Mouse (Mus musculus): ENCODE measurements around the gene A4galt. TPM values are rescaled to one million over a fixed set of nuclear protein-coding genes. Genes with fewer than 3 reads are reported as not detected.
A peak's percentile ranks its signal among the peaks of the same experiment; 100 is the strongest.

A4galt gene
- polyA plus RNA-seq (2016; fragmentation: Nextera tagmentation; extraction: Ambion mirVana): 1.3 TPM in 2 replicates

- Histone ChIP-seq H3K4me2 (replicated peaks) (peak within 1 kb of the TSS; percentile 86), H3K4me3 (peak within 1 kb of the TSS; percentile 47), H3K36me3 (no peaks in the 10 kb centered on the region), H3K27ac (no peak within 1 kb of the TSS), H3K9ac (peak within 1 kb of the TSS; percentile 54), H3K4me1 (peaks cover 7% of the 10 kb centered on the region; the same call in 1 of the 2 replicates), H3K27me3 (peaks cover 33% of the 10 kb centered on the region), H3K9me3 (no peaks in the 10 kb centered on the region)
- ATAC-seq (ENCODE audit: insufficient number of reproducible peaks, insufficient read depth, low FRiP score, low TSS enrichment): no peak
- 2% methylated on average over 66 of the region's 66 CpGs for WGBS
These were observed at the start of gene A4galt for GRCm38 (mm10) chr15:83251176-83252004. Gene A4galt (minus strand): TSS chr15:83251774.

- Histone ChIP-seq H3K27ac (no peak overlapping the region), H3K9ac (no peak overlapping the region), H3K9me3 (no peaks in the 10 kb centered on the region), H3K36me3 (peaks cover 16% of the 10 kb centered on the region; the same call in 1 of the 2 replicates), H3K27me3 (no peaks in the 10 kb centered on the region), H3K4me3 (no peak overlapping the region), H3K4me1 (peaks cover 11% of the 10 kb centered on the region), H3K4me2 (replicated peaks) (no peak overlapping the region)
- no peak for ATAC-seq (ENCODE audit: insufficient number of reproducible peaks, insufficient read depth, low FRiP score, low TSS enrichment)
- WGBS: 58% methylated on average over 10 of the region's 10 CpGs
These were observed 48.5 kb upstream of the A4galt start for GRCm38 (mm10) chr15:83299916-83300582.

- Histone ChIP-seq H3K27ac (no peak overlapping the region), H3K4me1 (peaks cover 11% of the 10 kb centered on the region), H3K4me2 (replicated peaks) (no peak overlapping the region), H3K4me3 (no peak overlapping the region), H3K27me3 (no peaks in the 10 kb centered on the region), H3K36me3 (peaks cover 16% of the 10 kb centered on the region; the same call in 1 of the 2 replicates), H3K9ac (no peak overlapping the region), H3K9me3 (no peaks in the 10 kb centered on the region)
- ATAC-seq (ENCODE audit: insufficient number of reproducible peaks, insufficient read depth, low FRiP score, low TSS enrichment): no peak
- WGBS: 85% methylated on average over 7 of the region's 7 CpGs
These were observed 47.9 kb upstream of the A4galt start for GRCm38 (mm10) chr15:83299450-83299849.

- Histone ChIP-seq H3K4me2 (replicated peaks) (no peak overlapping the region), H3K4me1 (peaks cover 11% of the 10 kb centered on the region), H3K9ac (no peak overlapping the region), H3K27ac (no peak overlapping the region), H3K27me3 (no peaks in the 10 kb centered on the region), H3K9me3 (no peaks in the 10 kb centered on the region), H3K4me3 (no peak overlapping the region), H3K36me3 (peaks cover 16% of the 10 kb centered on the region; the same call in 1 of the 2 replicates)
- 90% methylated on average over 2 of the region's 2 CpGs for WGBS
- no peak for ATAC-seq (ENCODE audit: insufficient number of reproducible peaks, insufficient read depth, low FRiP score, low TSS enrichment)
These were observed 47.2 kb upstream of the A4galt start for GRCm38 (mm10) chr15:83298810-83299209.

GRCm38 (mm10) chr15:83298313-83298712, 46.7 kb upstream of the A4galt start:
- Histone ChIP-seq H3K36me3 (peaks cover 16% of the 10 kb centered on the region; the same call in 1 of the 2 replicates), H3K4me2 (replicated peaks) (no peak overlapping the region), H3K9ac (no peak overlapping the region), H3K4me3 (no peak overlapping the region), H3K9me3 (no peaks in the 10 kb centered on the region), H3K27ac (no peak overlapping the region), H3K27me3 (no peaks in the 10 kb centered on the region), H3K4me1 (peaks cover 11% of the 10 kb centered on the region)
- ATAC-seq (ENCODE audit: insufficient number of reproducible peaks, insufficient read depth, low FRiP score, low TSS enrichment): no peak
- 81% methylated on average over 8 of the region's 8 CpGs for WGBS

GRCm38 (mm10) chr15:83296771-83297311, 45.3 kb upstream of the A4galt start:
- 62% methylated on average over 7 of the region's 8 CpGs for WGBS
- Histone ChIP-seq H3K36me3 (0 out of 2 replicates have a peak, but pooled peaks cover 7% of the 10 kb centered on the region), H3K4me3 (no peak overlapping the region), H3K9ac (no peak overlapping the region), H3K27ac (no peak overlapping the region), H3K4me1 (peaks cover 13% of the 10 kb centered on the region), H3K27me3 (no peaks in the 10 kb centered on the region), H3K4me2 (replicated peaks) (no peak overlapping the region), H3K9me3 (no peaks in the 10 kb centered on the region)
- 0 out of 2 replicates have a peak, but pooled peaks have one; percentile 62 for ATAC-seq (ENCODE audit: insufficient number of reproducible peaks, insufficient read depth, low FRiP score, low TSS enrichment)

GRCm38 (mm10) chr15:83296050-83296449, 44.5 kb upstream of the A4galt start:
- Histone ChIP-seq H3K9me3 (no peaks in the 10 kb centered on the region), H3K4me3 (no peak overlapping the region), H3K9ac (no peak overlapping the region), H3K27ac (no peak overlapping the region), H3K36me3 (0 out of 2 replicates have a peak, but pooled peaks cover 7% of the 10 kb centered on the region), H3K4me1 (peaks cover 13% of the 10 kb centered on the region), H3K27me3 (no peaks in the 10 kb centered on the region), H3K4me2 (replicated peaks) (no peak overlapping the region)
- WGBS: 87% methylated on average over 4 of the region's 4 CpGs
- ATAC-seq (ENCODE audit: insufficient number of reproducible peaks, insufficient read depth, low FRiP score, low TSS enrichment): no peak

GRCm38 (mm10) chr15:83294954-83295353, 43.4 kb upstream of the A4galt start:
- H3K27ac ChIP-seq: no peak overlapping the region
- 74% methylated on average over 3 of the region's 3 CpGs for WGBS
- ATAC-seq (ENCODE audit: insufficient number of reproducible peaks, insufficient read depth, low FRiP score, low TSS enrichment): no peak
- H3K36me3 ChIP-seq: 0 out of 2 replicates have a peak, but pooled peaks cover 5% of the 10 kb centered on the region
- H3K27me3 ChIP-seq: no peaks in the 10 kb centered on the region
- peaks cover 13% of the 10 kb centered on the region for H3K4me1 ChIP-seq
- no peak overlapping the region for H3K9ac ChIP-seq
- H3K9me3 ChIP-seq: no peaks in the 10 kb centered on the region
- H3K4me3 ChIP-seq: no peak overlapping the region
- no peak overlapping the region for H3K4me2 ChIP-seq (replicated peaks)

GRCm38 (mm10) chr15:83293706-83294645, 42.4 kb upstream of the A4galt start:
- Histone ChIP-seq H3K27me3 (no peaks in the 10 kb centered on the region), H3K36me3 (0 out of 2 replicates have a peak, but pooled peaks cover 3% of the 10 kb centered on the region), H3K4me1 (peaks cover 13% of the 10 kb centered on the region), H3K4me2 (replicated peaks) (no peak overlapping the region), H3K9me3 (no peaks in the 10 kb centered on the region), H3K27ac (no peak overlapping the region), H3K9ac (no peak overlapping the region), H3K4me3 (no peak overlapping the region)
- no peak for ATAC-seq (ENCODE audit: insufficient number of reproducible peaks, insufficient read depth, low FRiP score, low TSS enrichment)
- 91% methylated on average over 8 of the region's 8 CpGs for WGBS

- Histone ChIP-seq H3K4me2 (replicated peaks) (no peak overlapping the region), H3K9ac (no peak overlapping the region), H3K4me3 (no peak overlapping the region), H3K27ac (no peak overlapping the region), H3K4me1 (peaks cover 13% of the 10 kb centered on the region), H3K27me3 (no peaks in the 10 kb centered on the region), H3K36me3 (0 out of 2 replicates have a peak, but pooled peaks cover under 1% of the 10 kb centered on the region), H3K9me3 (no peaks in the 10 kb centered on the region)
- ATAC-seq (ENCODE audit: insufficient number of reproducible peaks, insufficient read depth, low FRiP score, low TSS enrichment): no peak
- 60% methylated on average over 6 of the region's 6 CpGs for WGBS
These were observed 41.6 kb upstream of the A4galt start for GRCm38 (mm10) chr15:83293144-83293543.

All from embryonic facial prominence, embryonic 12.5 days (tissue).